Mouse (Mus musculus): ENCODE results near the gene Nxpe4. TPM values are rescaled to one million over a fixed set of nuclear protein-coding genes. Genes with fewer than 3 reads are reported as not detected.

Nxpe4 gene
- polyA plus RNA-seq, 1 experiment from 2014 or later = 6.1 TPM

- Histone ChIP-seq H3K27ac (ENCODE audit: low read depth, low read length) (no peak overlapping the region), H3K27me3 (replicated peaks; ENCODE audit: control insufficient read depth, insufficient read depth, low read length) (no peaks in the 10 kb centered on the region), H3K4me1 (ENCODE audit: control insufficient read depth, insufficient read depth, low read length) (peaks cover 4% of the 10 kb centered on the region), H3K9ac (ENCODE audit: low read length) (no peak overlapping the region), H3K36me3 (ENCODE audit: control insufficient read depth, insufficient read depth, low read length) (no peaks in the 10 kb centered on the region), H3K4me3 (ENCODE audit: low read depth, low read length) (no peak overlapping the region), H3K9me3 (replicated peaks; ENCODE audit: control insufficient read depth, low read length) (no peaks in the 10 kb centered on the region), H3K4me2 (ENCODE audit: low read length) (no peak overlapping the region)
- DNase-seq (ENCODE audit: low spot score) (no peak), ATAC-seq (no peak)
- WGBS = 83% methylated on average over 7 of the region's 7 CpGs
Observed at GRCm38 (mm10) chr9:48181300-48181699, 19.5 kb downstream of the Nxpe4 start.

- 5% methylated on average over 7 of the region's 7 CpGs for WGBS
- ATAC-seq = peak; percentile 70
- Histone ChIP-seq H3K36me3 (ENCODE audit: control insufficient read depth, insufficient read depth, low read length) (no peaks in the 10 kb centered on the region), H3K4me3 (ENCODE audit: low read depth, low read length) (no peak overlapping the region), H3K4me1 (ENCODE audit: control insufficient read depth, insufficient read depth, low read length) (peaks cover 4% of the 10 kb centered on the region), H3K4me2 (ENCODE audit: low read length) (no peak overlapping the region), H3K27me3 (replicated peaks; ENCODE audit: control insufficient read depth, insufficient read depth, low read length) (no peaks in the 10 kb centered on the region), H3K27ac (ENCODE audit: low read depth, low read length) (0 out of 2 replicates have a peak overlapping the region, but pooled peaks have one; percentile 18), H3K9me3 (replicated peaks; ENCODE audit: control insufficient read depth, low read length) (no peaks in the 10 kb centered on the region), H3K9ac (ENCODE audit: low read length) (no peak overlapping the region)
- peak; percentile 76 for DNase-seq (ENCODE audit: low spot score)
Observed at GRCm38 (mm10) chr9:48182718-48183414, 21.0 kb downstream of the Nxpe4 start.

GRCm38 (mm10) chr9:48184319-48184718 lies 22.5 kb downstream of the Nxpe4 start:
- Histone ChIP-seq H3K27me3 (replicated peaks; ENCODE audit: control insufficient read depth, insufficient read depth, low read length) (no peaks in the 10 kb centered on the region), H3K4me2 (ENCODE audit: low read length) (no peak overlapping the region), H3K9me3 (replicated peaks; ENCODE audit: control insufficient read depth, low read length) (no peaks in the 10 kb centered on the region), H3K4me1 (ENCODE audit: control insufficient read depth, insufficient read depth, low read length) (peaks cover 4% of the 10 kb centered on the region), H3K4me3 (ENCODE audit: low read depth, low read length) (no peak overlapping the region), H3K27ac (ENCODE audit: low read depth, low read length) (no peak overlapping the region), H3K36me3 (ENCODE audit: control insufficient read depth, insufficient read depth, low read length) (no peaks in the 10 kb centered on the region), H3K9ac (ENCODE audit: low read length) (no peak overlapping the region)
- WGBS = 71% methylated on average over 7 of the region's 7 CpGs
- ATAC-seq (no peak), DNase-seq (ENCODE audit: low spot score) (peak; percentile 23)

GRCm38 (mm10) chr9:48188854-48189253 lies 27.0 kb downstream of the Nxpe4 start:
- ATAC-seq (no peak), DNase-seq (ENCODE audit: low spot score) (no peak)
- no peaks in the 10 kb centered on the region for H3K36me3 ChIP-seq (ENCODE audit: control insufficient read depth, insufficient read depth, low read length)
- no peak overlapping the region for H3K4me3 ChIP-seq (ENCODE audit: low read depth, low read length)
- H3K27ac ChIP-seq (ENCODE audit: low read depth, low read length) = no peak overlapping the region
- no peaks in the 10 kb centered on the region for H3K9me3 ChIP-seq (replicated peaks; ENCODE audit: control insufficient read depth, low read length)
- WGBS = 79% methylated on average over 6 of the region's 6 CpGs
- no peak overlapping the region for H3K9ac ChIP-seq (ENCODE audit: low read length)
- no peak overlapping the region for H3K4me2 ChIP-seq (ENCODE audit: low read length)
- peaks cover 2% of the 10 kb centered on the region for H3K4me1 ChIP-seq (ENCODE audit: control insufficient read depth, insufficient read depth, low read length)
- H3K27me3 ChIP-seq (replicated peaks; ENCODE audit: control insufficient read depth, insufficient read depth, low read length) = no peaks in the 10 kb centered on the region

GRCm38 (mm10) chr9:48197458-48197884 lies 35.6 kb downstream of the Nxpe4 start:
- Histone ChIP-seq H3K9ac (ENCODE audit: low read length) (no peak overlapping the region), H3K4me1 (ENCODE audit: control insufficient read depth, insufficient read depth, low read length) (peaks cover 11% of the 10 kb centered on the region; the same call in 1 of the 2 replicates), H3K27me3 (replicated peaks; ENCODE audit: control insufficient read depth, insufficient read depth, low read length) (no peaks in the 10 kb centered on the region), H3K27ac (ENCODE audit: low read depth, low read length) (peak overlapping the region; percentile 41; the same call in 1 of the 2 replicates), H3K36me3 (ENCODE audit: control insufficient read depth, insufficient read depth, low read length) (no peaks in the 10 kb centered on the region), H3K9me3 (replicated peaks; ENCODE audit: control insufficient read depth, low read length) (no peaks in the 10 kb centered on the region), H3K4me2 (ENCODE audit: low read length) (no peak overlapping the region), H3K4me3 (ENCODE audit: low read depth, low read length) (no peak overlapping the region)
- DNase-seq (ENCODE audit: low spot score) (peak; percentile 48), ATAC-seq (peak; percentile 37; the same call in 1 of the 2 replicates)
- 8% methylated on average over 12 of the region's 12 CpGs for WGBS

- 94% methylated on average over 6 of the region's 6 CpGs for whole genome bisulfite sequencing
- Histone ChIP-seq H3K27me3 (replicated peaks; ENCODE audit: control insufficient read depth, insufficient read depth, low read length) (no peaks in the 10 kb centered on the region), H3K9me3 (replicated peaks; ENCODE audit: control insufficient read depth, low read length) (no peaks in the 10 kb centered on the region), H3K4me3 (ENCODE audit: low read depth, low read length) (no peak overlapping the region), H3K36me3 (ENCODE audit: control insufficient read depth, insufficient read depth, low read length) (no peaks in the 10 kb centered on the region), H3K4me2 (ENCODE audit: low read length) (no peak overlapping the region), H3K9ac (ENCODE audit: low read length) (no peak overlapping the region), H3K27ac (ENCODE audit: low read depth, low read length) (no peak overlapping the region), H3K4me1 (ENCODE audit: control insufficient read depth, insufficient read depth, low read length) (no peaks in the 10 kb centered on the region; the same call in 1 of the 2 replicates)
- DNase-seq (ENCODE audit: low spot score) = no peak
- no peak for ATAC-seq
Observed at GRCm38 (mm10) chr9:48210970-48211369, 49.1 kb downstream of the Nxpe4 start.

GRCm38 (mm10) chr9:48211912-48212311 lies 50.1 kb downstream of the Nxpe4 start:
- Histone ChIP-seq H3K36me3 (ENCODE audit: control insufficient read depth, insufficient read depth, low read length) (no peaks in the 10 kb centered on the region), H3K4me1 (ENCODE audit: control insufficient read depth, insufficient read depth, low read length) (no peaks in the 10 kb centered on the region; the same call in 1 of the 2 replicates), H3K9me3 (replicated peaks; ENCODE audit: control insufficient read depth, low read length) (no peaks in the 10 kb centered on the region), H3K4me3 (ENCODE audit: low read depth, low read length) (no peak overlapping the region), H3K9ac (ENCODE audit: low read length) (no peak overlapping the region), H3K27ac (ENCODE audit: low read depth, low read length) (no peak overlapping the region), H3K27me3 (replicated peaks; ENCODE audit: control insufficient read depth, insufficient read depth, low read length) (no peaks in the 10 kb centered on the region), H3K4me2 (ENCODE audit: low read length) (no peak overlapping the region)
- DNase-seq (ENCODE audit: low spot score) (no peak), ATAC-seq (no peak)
- 91% methylated on average over 4 of the region's 5 CpGs for WGBS

GRCm38 (mm10) chr9:48214751-48215150 lies 52.9 kb downstream of the Nxpe4 start:
- no peak overlapping the region for H3K9ac ChIP-seq (ENCODE audit: low read length)
- ATAC-seq = peak; percentile 40; the same call in 1 of the 2 replicates
- peak; percentile 60 for DNase-seq (ENCODE audit: low spot score)
- H3K9me3 ChIP-seq (replicated peaks; ENCODE audit: control insufficient read depth, low read length) = no peaks in the 10 kb centered on the region
- H3K36me3 ChIP-seq (ENCODE audit: control insufficient read depth, insufficient read depth, low read length) = no peaks in the 10 kb centered on the region
- no peak overlapping the region for H3K4me2 ChIP-seq (ENCODE audit: low read length)
- WGBS = 74% methylated on average over 9 of the region's 9 CpGs
- H3K27me3 ChIP-seq (replicated peaks; ENCODE audit: control insufficient read depth, insufficient read depth, low read length) = no peaks in the 10 kb centered on the region
- no peak overlapping the region; the same call in 1 of the 2 replicates for H3K27ac ChIP-seq (ENCODE audit: low read depth, low read length)
- H3K4me3 ChIP-seq (ENCODE audit: low read depth, low read length) = no peak overlapping the region
- H3K4me1 ChIP-seq (ENCODE audit: control insufficient read depth, insufficient read depth, low read length) = no peaks in the 10 kb centered on the region; the same call in 1 of the 2 replicates

Data from forebrain, embryonic 14.5 days (tissue).